Mouse (Mus musculus): ENCODE data around the gene Csmd2.

GRCm38 (mm10) chr4:128326755-128327154 is 339.1 kb downstream of the Csmd2 start:
- TF ChIP-seq CTCF (IDR thresholded peaks at IDR 0.05; ENCODE audit: low read depth) (no peak), EP300 (IDR thresholded peaks at IDR 0.05; ENCODE audit: low read depth) (no peak)

Data from liver, postnatal 0 days (tissue).